Mouse (Mus musculus) MEL (cell line): ENCODE results near the gene Tpx2.

ENCODE experiments used
- CTCF ChIP-seq, 3 experiments: IDR thresholded peaks in 2 of 3; conservative IDR thresholded peaks in 1 of 3; 2 replicates each; pipeline ENCODE4 v1.5.1; 2011 to 2012; ENCODE audit warnings: low read length in 3 of 3, low read depth in 2 of 3, mild to moderate bottlenecking in 2 of 3, improper control_type of control experiment in 1 of 3, inconsistent platforms in 1 of 3, mixed read lengths in 1 of 3, moderate library complexity in 1 of 3; ENCODE audit not compliant: control insufficient read depth in 1 of 3, insufficient read depth in 1 of 3, poor library complexity in 1 of 3, severe bottlenecking in 1 of 3
- EP300 ChIP-seq, 2 experiments: IDR thresholded peaks; 2 replicates each; pipeline ENCODE4 v1.6.1; 2011; ENCODE audit warnings: improper control_type of control experiment in 2 of 2, low read length in 2 of 2, low read depth in 1 of 2, mild to moderate bottlenecking in 1 of 2
- GATA1 ChIP-seq: IDR thresholded peaks from 2 replicates; pipeline ENCODE4 v1.6.1; 2011; ENCODE audit warnings: low read depth, low read length, improper control_type of control experiment
- JUND ChIP-seq: IDR thresholded peaks from 2 replicates; pipeline ENCODE4 v1.6.1; 2011; ENCODE audit warnings: low read depth, mild to moderate bottlenecking, improper control_type of control experiment, low read length
- KAT2A ChIP-seq: conservative IDR thresholded peaks from 2 replicates; pipeline ENCODE4 v1.6.1; 2012; ENCODE audit warnings: low read depth, low read length, improper control_type of control experiment, inconsistent platforms
- MAFK ChIP-seq: IDR thresholded peaks from 2 replicates; pipeline ENCODE4 v1.6.1; 2011; ENCODE audit warnings: low read depth, mild to moderate bottlenecking, low read length, improper control_type of control experiment, borderline replicate concordance
- MYB ChIP-seq: IDR thresholded peaks from 2 replicates; pipeline ENCODE4 v1.6.1; 2011; ENCODE audit warnings: mild to moderate bottlenecking, low read depth, low read length, improper control_type of control experiment
- POLR2A ChIP-seq, 2 experiments: IDR thresholded peaks; 2 replicates each; pipeline ENCODE4 v1.6.1; 2011 to 2012; ENCODE audit warnings: low read length in 2 of 2, mild to moderate bottlenecking in 2 of 2, control low read depth in 1 of 2, improper control_type of control experiment in 1 of 2, low read depth in 1 of 2, moderate library complexity in 1 of 2; ENCODE audit not compliant: control insufficient read depth in 1 of 2, insufficient read depth in 1 of 2, poor library complexity in 1 of 2
- TCF12 ChIP-seq: IDR thresholded peaks from 2 replicates; pipeline ENCODE4 v1.6.1; 2014; ENCODE audit warnings: low read depth, mild to moderate bottlenecking, inconsistent platforms, low read length, improper control_type of control experiment, moderate library complexity
- USF1 ChIP-seq: IDR thresholded peaks from 2 replicates; pipeline ENCODE4 v1.6.1; 2014; ENCODE audit warnings: low read depth, mild to moderate bottlenecking, inconsistent platforms, low read length, improper control_type of control experiment, moderate library complexity
- ZNF384 ChIP-seq: IDR thresholded peaks from 2 replicates; pipeline ENCODE4 v1.6.1; 2012; ENCODE audit warnings: low read depth, mild to moderate bottlenecking, inconsistent platforms, low read length, improper control_type of control experiment

- TF ChIP-seq GATA1 = no peak
- TF ChIP-seq CTCF (IDR thresholded peaks at IDR 0.05 in 2 of 3, conservative IDR thresholded peaks at IDR 0.05 in 1 of 3; ENCODE audit: control insufficient read depth in 1 of 3, insufficient read depth in 1 of 3, low read depth in 2 of 3, low read length in 3 of 3, poor library complexity in 1 of 3, severe bottlenecking in 1 of 3) = no peak
- TF ChIP-seq POLR2A (IDR thresholded peaks at IDR 0.05; ENCODE audit: control insufficient read depth in 1 of 2, insufficient read depth in 1 of 2, low read depth in 1 of 2, low read length in 2 of 2, poor library complexity in 1 of 2) = no peak
- TF ChIP-seq MYB = no peak
- no peak for TF ChIP-seq TCF12
- no peak for TF ChIP-seq EP300 (IDR thresholded peaks at IDR 0.05; ENCODE audit: low read depth in 1 of 2, low read length in 2 of 2)
- TF ChIP-seq KAT2A = no peak
- TF ChIP-seq MAFK = no peak
- TF ChIP-seq JUND = no peak
- no peak for TF ChIP-seq ZNF384
- TF ChIP-seq USF1 = no peak
These were observed 77.6 kb downstream of the Tpx2 start for GRCm38 (mm10) chr2:152925189-152925872.
